Mouse (Mus musculus): ENCODE measurements at regions not wholly inside any gene's neighbourhood (a gene's known extent, or its start where the extent isn't known, plus 50 kb on each side); places are given as distances from the start of the nearest gene placed in this dataset.

DNA sequence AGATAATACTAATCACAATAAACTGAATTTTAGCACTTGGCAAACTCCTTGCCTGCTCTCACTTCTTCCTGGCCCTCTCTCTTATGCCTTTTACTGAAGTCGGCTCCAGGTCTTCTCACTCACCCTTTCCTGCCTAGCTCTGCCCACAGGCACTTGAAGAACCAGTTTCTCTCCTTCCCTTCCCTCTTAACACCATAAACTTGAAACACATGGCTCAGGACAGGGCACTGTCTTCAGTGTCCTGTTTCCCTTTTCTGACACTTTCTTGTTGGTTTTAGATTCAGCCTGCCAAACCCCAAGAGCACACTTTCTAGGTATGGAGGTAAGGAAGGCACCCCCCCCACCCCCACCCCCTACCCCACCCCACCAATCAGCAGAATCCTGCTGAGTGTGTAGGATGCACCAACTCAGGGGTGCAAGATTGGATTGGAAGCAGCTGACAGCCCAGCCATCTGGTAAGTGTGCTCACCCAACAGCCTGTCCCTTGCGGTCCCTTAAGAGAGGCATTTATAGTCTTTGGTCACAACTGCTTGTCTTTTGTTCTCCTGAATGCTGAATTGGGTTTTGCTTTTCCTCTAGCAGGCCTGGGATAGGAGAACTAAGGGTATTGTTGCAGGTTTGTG lies 177.6 kb upstream of the Maf start:
- Histone ChIP-seq H3K36me3 (replicated peaks; ENCODE audit: control insufficient read depth, insufficient read depth, low read length) (no peaks in the 10 kb centered on the region), H3K4me1 (ENCODE audit: control insufficient read depth, insufficient read depth) (no peaks in the 10 kb centered on the region), H3K4me2 (ENCODE audit: low read depth, low read length) (no peak overlapping the region), H3K27me3 (ENCODE audit: control insufficient read depth, insufficient read depth, low read length) (no peaks in the 10 kb centered on the region), H3K9ac (replicated peaks; ENCODE audit: low read depth, low read length) (no peak overlapping the region), H3K27ac (ENCODE audit: low read depth) (no peak overlapping the region), H3K4me3 (ENCODE audit: low read depth, low read length) (no peak overlapping the region), H3K9me3 (replicated peaks; ENCODE audit: control insufficient read depth, low read length) (no peaks in the 10 kb centered on the region)
- ATAC-seq (ENCODE audit: insufficient read depth, low read depth) (no peak), DNase-seq (ENCODE audit: low spot score) (no peak)
- WGBS, result 50% methylated on average over 2 of the region's 2 CpGs
- TF ChIP-seq CTCF (IDR thresholded peaks at IDR 0.05; ENCODE audit: low read depth), result no peak
- TF ChIP-seq EP300 (IDR thresholded peaks at IDR 0.05; ENCODE audit: low read depth), result no peak

GRCm38 (mm10) chr8:115883808-115884207 lies 176.2 kb upstream of the Maf start:
- no peak for DNase-seq (ENCODE audit: low spot score)
- H3K4me3 ChIP-seq (ENCODE audit: low read depth, low read length), result no peak overlapping the region
- 39% methylated on average over 3 of the region's 3 CpGs for WGBS
- H3K27me3 ChIP-seq (ENCODE audit: control insufficient read depth, insufficient read depth, low read length), result no peaks in the 10 kb centered on the region
- no peaks in the 10 kb centered on the region for H3K36me3 ChIP-seq (replicated peaks; ENCODE audit: control insufficient read depth, insufficient read depth, low read length)
- no peaks in the 10 kb centered on the region for H3K9me3 ChIP-seq (replicated peaks; ENCODE audit: control insufficient read depth, low read length)
- H3K27ac ChIP-seq (ENCODE audit: low read depth), result no peak overlapping the region
- TF ChIP-seq EP300 (IDR thresholded peaks at IDR 0.05; ENCODE audit: low read depth), result no peak
- no peak for ATAC-seq (ENCODE audit: insufficient read depth, low read depth)
- H3K4me2 ChIP-seq (ENCODE audit: low read depth, low read length), result no peak overlapping the region
- H3K9ac ChIP-seq (replicated peaks; ENCODE audit: low read depth, low read length), result no peak overlapping the region
- H3K4me1 ChIP-seq (ENCODE audit: control insufficient read depth, insufficient read depth), result no peaks in the 10 kb centered on the region

DNA sequence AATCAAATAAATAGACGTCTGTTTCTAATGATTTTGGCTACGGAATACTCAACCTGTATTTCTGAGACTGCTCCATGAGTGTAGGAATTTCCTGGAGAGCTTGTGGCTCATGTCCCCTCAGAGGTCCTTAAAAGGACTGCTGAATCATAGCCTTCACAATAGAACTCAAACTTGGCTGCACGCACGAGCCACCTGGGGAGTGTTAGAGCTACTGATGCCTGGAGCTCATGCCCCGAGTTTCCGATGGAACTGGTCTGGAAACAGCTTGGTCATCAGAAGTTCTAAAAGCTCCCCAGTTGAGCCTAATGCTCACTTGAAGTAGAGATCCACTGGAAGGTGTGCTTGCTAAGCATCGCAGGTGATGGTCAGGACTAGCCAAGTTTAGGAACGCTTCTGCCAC lies 174.3 kb upstream of the Maf start:
- Histone ChIP-seq H3K9me3 (replicated peaks; ENCODE audit: control insufficient read depth, low read length) (no peaks in the 10 kb centered on the region), H3K27me3 (ENCODE audit: control insufficient read depth, insufficient read depth, low read length) (no peaks in the 10 kb centered on the region), H3K9ac (replicated peaks; ENCODE audit: low read depth, low read length) (no peak overlapping the region), H3K4me2 (ENCODE audit: low read depth, low read length) (no peak overlapping the region), H3K4me1 (ENCODE audit: control insufficient read depth, insufficient read depth) (no peaks in the 10 kb centered on the region), H3K4me3 (ENCODE audit: low read depth, low read length) (no peak overlapping the region), H3K27ac (ENCODE audit: low read depth) (no peak overlapping the region), H3K36me3 (replicated peaks; ENCODE audit: control insufficient read depth, insufficient read depth, low read length) (no peaks in the 10 kb centered on the region)
- 65% methylated on average over 8 of the region's 8 CpGs for WGBS
- no peak for TF ChIP-seq CTCF (IDR thresholded peaks at IDR 0.05; ENCODE audit: low read depth)
- TF ChIP-seq EP300 (IDR thresholded peaks at IDR 0.05; ENCODE audit: low read depth), result no peak
- no peak for DNase-seq (ENCODE audit: low spot score)
- ATAC-seq (ENCODE audit: insufficient read depth, low read depth), result no peak

GRCm38 (mm10) chr8:115874789-115875188 lies 167.2 kb upstream of the Maf start:
- no peak overlapping the region for H3K4me3 ChIP-seq (ENCODE audit: low read depth, low read length)
- TF ChIP-seq CTCF (IDR thresholded peaks at IDR 0.05; ENCODE audit: low read depth) (no peak), EP300 (IDR thresholded peaks at IDR 0.05; ENCODE audit: low read depth) (no peak)
- DNase-seq (ENCODE audit: low spot score) (no peak), ATAC-seq (ENCODE audit: insufficient read depth, low read depth) (no peak)
- no peaks in the 10 kb centered on the region for H3K4me1 ChIP-seq (ENCODE audit: control insufficient read depth, insufficient read depth)
- no peaks in the 10 kb centered on the region for H3K9me3 ChIP-seq (replicated peaks; ENCODE audit: control insufficient read depth, low read length)
- H3K27me3 ChIP-seq (ENCODE audit: control insufficient read depth, insufficient read depth, low read length), result no peaks in the 10 kb centered on the region
- 53% methylated on average over 7 of the region's 7 CpGs for WGBS
- no peak overlapping the region for H3K27ac ChIP-seq (ENCODE audit: low read depth)
- no peaks in the 10 kb centered on the region for H3K36me3 ChIP-seq (replicated peaks; ENCODE audit: control insufficient read depth, insufficient read depth, low read length)
- H3K4me2 ChIP-seq (ENCODE audit: low read depth, low read length), result no peak overlapping the region
- no peak overlapping the region for H3K9ac ChIP-seq (replicated peaks; ENCODE audit: low read depth, low read length)

GRCm38 (mm10) chr8:115871381-115871780 lies 163.8 kb upstream of the Maf start:
- Histone ChIP-seq H3K4me3 (ENCODE audit: low read depth, low read length) (no peak overlapping the region), H3K27ac (ENCODE audit: low read depth) (no peak overlapping the region), H3K36me3 (replicated peaks; ENCODE audit: control insufficient read depth, insufficient read depth, low read length) (no peaks in the 10 kb centered on the region), H3K9ac (replicated peaks; ENCODE audit: low read depth, low read length) (no peak overlapping the region), H3K4me1 (ENCODE audit: control insufficient read depth, insufficient read depth) (no peaks in the 10 kb centered on the region), H3K9me3 (replicated peaks; ENCODE audit: control insufficient read depth, low read length) (no peaks in the 10 kb centered on the region), H3K27me3 (ENCODE audit: control insufficient read depth, insufficient read depth, low read length) (no peaks in the 10 kb centered on the region), H3K4me2 (ENCODE audit: low read depth, low read length) (no peak overlapping the region)
- 64% methylated on average over 5 of the region's 5 CpGs for WGBS
- DNase-seq (ENCODE audit: low spot score) (no peak), ATAC-seq (ENCODE audit: insufficient read depth, low read depth) (no peak)
- TF ChIP-seq CTCF (IDR thresholded peaks at IDR 0.05; ENCODE audit: low read depth), result no peak
- TF ChIP-seq EP300 (IDR thresholded peaks at IDR 0.05; ENCODE audit: low read depth), result no peak

GRCm38 (mm10) chr8:115861381-115861780 lies 153.8 kb upstream of the Maf start:
- no peaks in the 10 kb centered on the region for H3K36me3 ChIP-seq (replicated peaks; ENCODE audit: control insufficient read depth, insufficient read depth, low read length)
- DNase-seq (ENCODE audit: low spot score) (no peak), ATAC-seq (ENCODE audit: insufficient read depth, low read depth) (no peak)
- no peak overlapping the region for H3K4me3 ChIP-seq (ENCODE audit: low read depth, low read length)
- no peak overlapping the region for H3K4me2 ChIP-seq (ENCODE audit: low read depth, low read length)
- H3K4me1 ChIP-seq (ENCODE audit: control insufficient read depth, insufficient read depth), result no peaks in the 10 kb centered on the region
- no peak overlapping the region for H3K9ac ChIP-seq (replicated peaks; ENCODE audit: low read depth, low read length)
- TF ChIP-seq CTCF (IDR thresholded peaks at IDR 0.05; ENCODE audit: low read depth) (no peak), EP300 (IDR thresholded peaks at IDR 0.05; ENCODE audit: low read depth) (no peak)
- H3K27me3 ChIP-seq (ENCODE audit: control insufficient read depth, insufficient read depth, low read length), result no peaks in the 10 kb centered on the region
- no peaks in the 10 kb centered on the region for H3K9me3 ChIP-seq (replicated peaks; ENCODE audit: control insufficient read depth, low read length)
- no peak overlapping the region for H3K27ac ChIP-seq (ENCODE audit: low read depth)
- 75% methylated on average over 3 of the region's 3 CpGs for WGBS
